Mouse (Mus musculus): ENCODE results near the gene 5830473C10Rik. TPM values are rescaled to one million over a fixed set of nuclear protein-coding genes. Genes with fewer than 3 reads are reported as not detected.

The 5830473C10Rik gene
- polyA plus RNA-seq, 1 experiment from 2014 or later: not detected

DNA sequence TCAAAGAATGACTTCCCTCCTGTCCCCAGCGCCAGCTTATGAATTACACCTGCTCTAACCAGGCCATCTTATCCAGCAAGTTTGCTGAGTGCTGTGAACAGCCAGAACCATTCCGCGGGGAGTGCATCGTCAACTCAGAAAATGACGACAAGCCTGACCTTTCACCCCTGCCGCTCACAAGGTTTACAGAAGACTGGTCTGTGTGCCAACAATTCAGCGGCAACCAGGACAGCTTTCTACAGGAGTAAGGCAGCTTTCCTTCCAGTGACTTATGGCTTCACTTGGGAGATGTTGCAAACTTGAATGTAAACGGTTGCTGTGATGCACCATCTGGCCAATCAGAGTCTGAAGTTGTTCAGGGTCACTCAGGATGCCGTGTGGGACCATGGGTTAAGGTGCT, 16.8 kb downstream of the 5830473C10Rik start:
- H3K36me3 ChIP-seq: no peaks in the 10 kb centered on the region
- H3K4me3 ChIP-seq: no peak overlapping the region
- no peaks in the 10 kb centered on the region for H3K4me1 ChIP-seq
- no peak for DNase-seq (ENCODE audit: low spot score)
- no peaks in the 10 kb centered on the region for H3K9me3 ChIP-seq (replicated peaks)
- no peaks in the 10 kb centered on the region for H3K27me3 ChIP-seq (ENCODE audit: low read depth, poor library complexity, severe bottlenecking)
- WGBS: 89% methylated on average over 9 of the region's 9 CpGs
- H3K27ac ChIP-seq (replicated peaks): no peak overlapping the region

DNA sequence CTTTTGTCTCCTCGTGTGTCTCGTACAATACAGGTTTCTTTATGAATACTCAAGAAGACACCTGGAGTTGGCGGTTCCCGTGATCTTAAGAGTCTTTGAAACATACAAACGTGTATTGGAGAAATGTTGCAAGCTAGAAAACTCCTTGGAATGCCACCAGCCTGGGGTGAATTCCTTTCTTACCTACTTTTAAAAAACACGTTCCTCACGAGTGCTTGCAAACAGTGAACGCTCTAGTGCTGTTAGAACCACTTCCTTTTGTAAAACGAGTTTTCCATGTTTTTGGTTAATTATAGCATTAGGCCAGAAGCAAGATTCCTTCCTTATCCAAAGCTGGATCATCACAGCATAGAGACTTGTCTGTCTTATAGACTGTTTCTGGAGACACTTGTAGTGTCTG, 18.6 kb downstream of the 5830473C10Rik start:
- H3K36me3 ChIP-seq: no peaks in the 10 kb centered on the region
- H3K27ac ChIP-seq (replicated peaks): no peak overlapping the region
- H3K4me3 ChIP-seq: no peak overlapping the region
- 0 out of 2 replicates have a peak, but pooled peaks cover 2% of the 10 kb centered on the region for H3K4me1 ChIP-seq
- DNase-seq (ENCODE audit: low spot score): no peak
- WGBS: 89% methylated on average over 9 of the region's 9 CpGs
- no peaks in the 10 kb centered on the region for H3K27me3 ChIP-seq (ENCODE audit: low read depth, poor library complexity, severe bottlenecking)
- no peaks in the 10 kb centered on the region for H3K9me3 ChIP-seq (replicated peaks)

DNA sequence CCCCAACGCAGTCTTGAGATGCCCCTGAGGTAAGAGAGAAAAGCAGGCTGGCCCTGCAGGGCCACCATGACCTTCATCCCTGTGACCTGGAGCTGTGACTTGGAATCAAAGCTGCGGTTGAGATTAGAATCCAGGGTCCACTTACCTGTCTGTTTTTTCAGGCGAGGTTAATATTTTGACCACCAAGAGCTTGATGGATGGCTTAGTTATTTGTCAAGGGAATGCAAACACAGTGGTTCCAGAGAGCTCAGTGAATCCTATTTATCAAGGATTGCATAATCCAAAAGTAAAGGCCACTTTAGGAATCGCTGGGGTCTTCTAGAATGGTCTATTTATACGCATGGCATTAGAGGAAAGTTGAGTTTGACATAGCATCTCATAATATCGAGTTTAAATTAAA, 21.3 kb downstream of the 5830473C10Rik start:
- Histone ChIP-seq H3K4me3 (no peak overlapping the region), H3K27me3 (ENCODE audit: low read depth, poor library complexity, severe bottlenecking) (no peaks in the 10 kb centered on the region), H3K27ac (replicated peaks) (no peak overlapping the region), H3K36me3 (no peaks in the 10 kb centered on the region), H3K9me3 (replicated peaks) (no peaks in the 10 kb centered on the region), H3K4me1 (0 out of 2 replicates have a peak, but pooled peaks cover 2% of the 10 kb centered on the region)
- no peak for DNase-seq (ENCODE audit: low spot score)
- WGBS: 91% methylated on average over 6 of the region's 6 CpGs

DNA sequence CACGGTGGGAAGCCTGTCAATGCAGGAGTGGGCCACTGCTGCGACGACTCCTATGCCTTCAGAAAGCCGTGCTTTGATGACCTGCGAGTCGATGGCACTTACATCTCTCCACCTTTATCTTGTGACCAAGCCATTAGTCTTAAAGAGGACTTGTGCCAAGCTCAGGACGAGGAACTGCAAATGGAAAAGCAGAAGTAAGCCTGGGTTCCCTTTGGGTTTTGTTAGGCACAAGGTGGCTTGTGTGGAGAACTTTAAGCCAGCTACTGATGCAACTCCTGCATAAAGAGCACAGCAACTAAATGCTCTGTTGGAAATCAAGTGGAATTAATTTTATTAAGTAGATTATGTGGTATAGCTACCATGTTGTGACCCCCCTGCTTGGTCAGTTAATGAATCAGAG, 23.9 kb downstream of the 5830473C10Rik start:
- Histone ChIP-seq H3K27ac (replicated peaks) (no peak overlapping the region), H3K36me3 (no peaks in the 10 kb centered on the region), H3K27me3 (ENCODE audit: low read depth, poor library complexity, severe bottlenecking) (peaks cover 5% of the 10 kb centered on the region), H3K9me3 (replicated peaks) (no peaks in the 10 kb centered on the region), H3K4me1 (peaks cover 2% of the 10 kb centered on the region; the same call in 1 of the 2 replicates), H3K4me3 (no peak overlapping the region)
- 83% methylated on average over 7 of the region's 7 CpGs for WGBS
- DNase-seq (ENCODE audit: low spot score): no peak

DNA sequence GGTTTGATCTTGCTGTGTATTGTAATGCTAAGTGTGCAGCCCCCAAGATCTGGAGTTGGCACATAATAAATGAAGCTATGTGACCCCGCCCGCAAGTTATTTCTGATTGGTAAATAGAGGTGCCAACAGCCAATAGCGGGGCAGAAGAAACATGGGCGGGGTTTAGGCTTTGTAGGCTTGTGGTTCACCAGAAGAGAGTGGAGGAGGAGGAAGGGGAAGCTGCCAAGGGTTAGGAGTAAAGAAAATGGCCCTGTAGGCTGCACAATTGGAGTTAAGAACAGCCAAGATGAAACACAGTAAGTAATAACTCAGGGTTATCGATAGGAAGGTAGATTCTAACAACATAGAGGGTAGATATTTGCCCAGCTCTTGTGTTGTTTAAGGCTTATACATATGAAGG, 25.6 kb downstream of the 5830473C10Rik start:
- H3K4me1 ChIP-seq: peaks cover 2% of the 10 kb centered on the region; the same call in 1 of the 2 replicates
- 77% methylated on average over 5 of the region's 5 CpGs for WGBS
- peaks cover 5% of the 10 kb centered on the region for H3K27me3 ChIP-seq (ENCODE audit: low read depth, poor library complexity, severe bottlenecking)
- DNase-seq (ENCODE audit: low spot score): no peak
- no peak overlapping the region for H3K4me3 ChIP-seq
- no peaks in the 10 kb centered on the region for H3K9me3 ChIP-seq (replicated peaks)
- no peaks in the 10 kb centered on the region for H3K36me3 ChIP-seq
- H3K27ac ChIP-seq (replicated peaks): no peak overlapping the region

DNA sequence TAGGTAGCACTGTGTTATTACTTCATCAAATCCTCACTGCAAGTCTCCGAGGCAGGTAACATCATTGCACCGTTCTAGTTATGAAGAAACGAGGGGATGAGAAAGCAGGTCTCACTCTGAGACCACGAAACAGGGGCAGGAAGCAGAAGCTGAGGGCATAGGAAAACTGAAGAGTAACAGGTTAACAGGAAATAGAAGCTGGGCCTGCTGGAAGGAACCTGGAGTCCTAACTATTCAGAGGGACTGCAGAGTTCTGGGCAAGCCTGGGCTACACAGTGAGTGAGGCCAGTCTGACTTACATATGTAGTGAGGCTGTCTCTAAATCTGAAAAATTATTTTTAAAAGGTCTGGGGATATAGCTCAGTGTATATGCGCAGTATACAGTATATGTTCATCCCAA, 27.2 kb downstream of the 5830473C10Rik start:
- DNase-seq (ENCODE audit: low spot score): no peak
- 86% methylated on average over 5 of the region's 5 CpGs for WGBS

DNA sequence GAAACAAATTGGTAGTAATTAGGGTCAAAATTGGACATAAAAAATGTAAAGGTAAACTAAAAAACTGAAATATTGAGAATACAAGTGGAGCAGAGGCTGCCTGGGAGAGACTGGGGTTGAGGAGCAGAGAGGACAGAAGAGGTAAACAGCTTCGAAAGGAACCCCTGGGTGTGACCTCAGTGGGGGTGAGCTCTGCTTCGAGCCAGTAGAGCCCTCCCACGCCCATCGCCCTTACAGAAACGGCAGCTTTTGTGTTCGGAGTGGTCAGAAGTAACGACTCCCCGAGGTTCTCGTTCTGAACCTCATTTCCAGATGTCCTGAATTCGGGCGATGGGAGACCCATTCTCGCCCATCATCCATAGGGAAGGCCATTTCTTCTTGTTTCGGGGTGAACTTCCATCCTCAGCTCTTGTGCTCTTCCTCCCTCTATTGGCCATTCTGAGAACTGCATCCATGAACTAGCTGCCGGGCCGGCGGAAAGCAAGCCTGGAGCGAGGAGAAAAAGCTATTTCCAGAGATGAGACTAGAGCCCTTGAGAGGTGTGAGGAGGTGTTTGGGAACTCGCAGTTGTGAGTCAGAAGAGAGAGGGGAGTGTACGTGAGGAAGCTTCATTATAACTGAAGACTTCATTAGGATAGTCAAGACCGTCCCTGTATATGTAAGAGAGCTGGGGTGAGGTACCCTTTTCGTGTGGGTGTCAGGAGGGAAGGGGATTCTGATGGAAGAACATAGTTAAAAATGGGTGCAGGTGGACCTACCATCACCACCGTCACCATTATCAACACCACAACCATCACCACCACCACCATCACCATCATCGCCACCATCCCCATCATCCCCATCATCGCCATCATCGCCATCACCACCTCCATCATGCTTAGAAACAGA, 28.0 kb downstream of the 5830473C10Rik start:
- H3K4me3 ChIP-seq: peak overlapping the region; percentile 53
- peaks cover 5% of the 10 kb centered on the region for H3K27me3 ChIP-seq (ENCODE audit: low read depth, poor library complexity, severe bottlenecking)
- no peaks in the 10 kb centered on the region for H3K9me3 ChIP-seq (replicated peaks)
- 0 out of 2 replicates have a peak overlapping the region, but pooled peaks have one; percentile 52 for H3K27ac ChIP-seq (replicated peaks)
- no peaks in the 10 kb centered on the region for H3K36me3 ChIP-seq
- peak; percentile 72 for DNase-seq (ENCODE audit: low spot score)
- no peaks in the 10 kb centered on the region; the same call in 1 of the 2 replicates for H3K4me1 ChIP-seq
- 24% methylated on average over 25 of the region's 25 CpGs for WGBS

More for the DNA sequence above, 27.2 kb downstream of the 5830473C10Rik start:
- no peak overlapping the region for H3K4me3 ChIP-seq
- peaks cover 5% of the 10 kb centered on the region for H3K27me3 ChIP-seq (ENCODE audit: low read depth, poor library complexity, severe bottlenecking)
- H3K27ac ChIP-seq (replicated peaks): no peak overlapping the region
- H3K4me1 ChIP-seq: no peaks in the 10 kb centered on the region; the same call in 1 of the 2 replicates
- H3K9me3 ChIP-seq (replicated peaks): no peaks in the 10 kb centered on the region
- H3K36me3 ChIP-seq: no peaks in the 10 kb centered on the region

DNA sequence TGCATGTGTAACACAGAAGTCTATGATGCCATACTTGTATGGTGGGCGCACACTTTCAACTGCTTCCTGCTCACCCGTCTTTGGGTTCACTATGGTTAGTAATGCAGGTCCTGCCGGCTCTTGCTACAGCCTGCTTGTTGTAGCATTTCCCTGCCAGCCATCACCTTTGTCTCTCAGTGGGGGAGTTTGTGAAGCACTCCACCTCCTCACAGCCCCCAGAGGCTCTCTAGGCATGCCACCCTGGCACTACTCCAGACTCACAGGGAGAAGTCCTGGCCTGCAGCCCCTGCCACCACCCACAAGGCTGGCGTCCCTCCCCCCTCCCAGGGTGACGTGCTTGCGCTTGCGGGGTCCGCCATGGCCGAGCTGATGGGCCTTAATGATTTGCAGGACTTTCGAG, 29.8 kb downstream of the 5830473C10Rik start:
- Histone ChIP-seq H3K4me3 (no peak overlapping the region), H3K4me1 (no peaks in the 10 kb centered on the region; the same call in 1 of the 2 replicates), H3K27ac (replicated peaks) (no peak overlapping the region), H3K27me3 (ENCODE audit: low read depth, poor library complexity, severe bottlenecking) (peaks cover 5% of the 10 kb centered on the region), H3K36me3 (no peaks in the 10 kb centered on the region), H3K9me3 (replicated peaks) (no peaks in the 10 kb centered on the region)
- 90% methylated on average over 10 of the region's 10 CpGs for WGBS
- no peak for DNase-seq (ENCODE audit: low spot score)

DNA sequence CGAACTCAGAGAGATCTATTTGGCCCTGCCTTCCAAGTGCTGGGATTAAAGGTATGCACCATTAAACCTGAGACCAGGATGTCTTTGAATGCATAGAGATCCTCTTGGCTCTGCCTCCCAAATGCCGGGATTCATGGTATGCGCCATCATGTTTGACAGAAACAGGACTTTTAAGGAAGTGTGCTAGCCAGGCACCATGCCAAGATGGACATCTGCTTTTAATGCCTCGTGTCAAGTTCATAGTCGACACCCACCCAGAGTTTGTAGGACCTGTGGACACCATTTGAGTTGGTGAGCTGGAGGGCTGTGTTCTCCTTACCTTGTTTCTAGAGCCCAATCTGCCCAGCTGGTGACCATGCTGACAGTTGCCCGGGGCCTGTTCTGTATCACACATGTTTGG, 31.0 kb downstream of the 5830473C10Rik start:
- peaks cover 5% of the 10 kb centered on the region for H3K27me3 ChIP-seq (ENCODE audit: low read depth, poor library complexity, severe bottlenecking)

DNA sequence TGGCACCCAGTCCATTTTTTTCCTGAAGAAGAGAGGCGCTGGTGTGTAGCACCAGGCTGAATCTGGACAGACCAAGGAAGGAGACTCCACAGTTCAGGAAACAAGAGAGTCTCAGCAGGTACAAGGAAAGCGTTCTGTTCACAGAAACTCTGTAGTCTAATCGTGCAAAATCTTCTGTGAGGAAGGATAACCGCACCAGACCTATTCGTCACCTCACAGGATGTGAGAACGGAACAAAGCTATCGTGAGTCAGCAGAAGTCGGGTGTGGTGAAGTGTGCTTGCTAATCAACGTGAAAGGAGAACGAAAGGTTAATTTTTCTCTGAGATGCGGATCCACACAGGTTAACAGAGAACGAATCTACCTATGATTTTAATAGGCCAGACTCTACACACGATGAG, 34.0 kb downstream of the 5830473C10Rik start:
- DNase-seq (ENCODE audit: low spot score): no peak
- WGBS: 92% methylated on average over 13 of the region's 13 CpGs
- H3K36me3 ChIP-seq: no peaks in the 10 kb centered on the region
- no peaks in the 10 kb centered on the region for H3K27me3 ChIP-seq (ENCODE audit: low read depth, poor library complexity, severe bottlenecking)
- H3K9me3 ChIP-seq (replicated peaks): no peaks in the 10 kb centered on the region
- no peaks in the 10 kb centered on the region for H3K4me1 ChIP-seq
- no peak overlapping the region for H3K4me3 ChIP-seq
- no peak overlapping the region for H3K27ac ChIP-seq (replicated peaks)

More for the DNA sequence above, 31.0 kb downstream of the 5830473C10Rik start:
- no peaks in the 10 kb centered on the region; the same call in 1 of the 2 replicates for H3K4me1 ChIP-seq
- 93% methylated on average over 6 of the region's 6 CpGs for WGBS
- no peak overlapping the region for H3K27ac ChIP-seq (replicated peaks)
- H3K4me3 ChIP-seq: no peak overlapping the region
- DNase-seq (ENCODE audit: low spot score): no peak
- H3K36me3 ChIP-seq: no peaks in the 10 kb centered on the region
- H3K9me3 ChIP-seq (replicated peaks): no peaks in the 10 kb centered on the region

DNA sequence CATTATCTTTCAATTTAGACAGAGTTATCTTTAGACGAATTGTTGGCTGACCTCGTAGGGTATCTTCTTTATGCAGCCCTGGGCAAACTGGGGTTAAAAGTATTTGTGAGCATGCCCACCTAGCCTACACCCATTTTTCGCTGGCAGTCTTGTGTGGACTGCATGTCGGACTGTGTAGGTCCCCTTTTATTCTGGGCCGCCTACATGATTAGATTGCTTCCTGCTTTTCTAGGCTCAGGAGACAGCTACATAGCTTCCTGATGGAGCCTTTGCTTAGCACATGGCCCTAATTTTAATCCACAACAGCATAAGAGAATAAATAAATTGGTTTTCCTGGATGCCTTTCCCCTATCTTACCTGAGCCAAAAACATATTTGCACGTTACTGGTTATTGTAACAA, 35.2 kb downstream of the 5830473C10Rik start:
- H3K36me3 ChIP-seq: no peaks in the 10 kb centered on the region
- no peak overlapping the region for H3K27ac ChIP-seq (replicated peaks)
- no peaks in the 10 kb centered on the region for H3K9me3 ChIP-seq (replicated peaks)
- H3K4me3 ChIP-seq: no peak overlapping the region
- H3K4me1 ChIP-seq: no peaks in the 10 kb centered on the region
- WGBS: 92% methylated on average over 6 of the region's 6 CpGs
- DNase-seq (ENCODE audit: low spot score): no peak
- H3K27me3 ChIP-seq (ENCODE audit: low read depth, poor library complexity, severe bottlenecking): no peaks in the 10 kb centered on the region

DNA sequence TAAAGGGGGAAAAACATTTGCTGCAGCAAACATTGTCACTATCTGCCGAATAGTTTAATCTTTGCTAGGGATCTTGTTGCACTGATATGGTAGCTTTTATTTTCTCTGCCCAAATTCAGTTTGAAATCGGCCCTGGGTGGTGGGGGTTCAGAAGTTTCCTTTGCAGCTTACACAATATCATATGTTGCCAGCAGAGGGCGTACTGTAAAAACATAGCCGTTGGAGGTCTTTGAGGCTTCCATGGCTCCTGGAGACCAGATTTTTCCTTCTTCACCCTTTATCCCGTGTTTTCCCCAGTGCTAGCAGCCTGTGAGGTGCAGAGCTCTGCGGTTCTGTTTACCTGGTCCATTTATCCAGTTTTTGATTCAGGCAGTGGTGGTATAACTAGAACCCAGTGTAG, 40.6 kb downstream of the 5830473C10Rik start:
- Histone ChIP-seq H3K4me3 (no peak overlapping the region), H3K9me3 (replicated peaks) (no peaks in the 10 kb centered on the region), H3K4me1 (no peaks in the 10 kb centered on the region), H3K27ac (replicated peaks) (no peak overlapping the region), H3K27me3 (ENCODE audit: low read depth, poor library complexity, severe bottlenecking) (no peaks in the 10 kb centered on the region), H3K36me3 (no peaks in the 10 kb centered on the region)
- 25% methylated on average over 6 of the region's 6 CpGs for WGBS
- peak; percentile 51 for DNase-seq (ENCODE audit: low spot score)

DNA sequence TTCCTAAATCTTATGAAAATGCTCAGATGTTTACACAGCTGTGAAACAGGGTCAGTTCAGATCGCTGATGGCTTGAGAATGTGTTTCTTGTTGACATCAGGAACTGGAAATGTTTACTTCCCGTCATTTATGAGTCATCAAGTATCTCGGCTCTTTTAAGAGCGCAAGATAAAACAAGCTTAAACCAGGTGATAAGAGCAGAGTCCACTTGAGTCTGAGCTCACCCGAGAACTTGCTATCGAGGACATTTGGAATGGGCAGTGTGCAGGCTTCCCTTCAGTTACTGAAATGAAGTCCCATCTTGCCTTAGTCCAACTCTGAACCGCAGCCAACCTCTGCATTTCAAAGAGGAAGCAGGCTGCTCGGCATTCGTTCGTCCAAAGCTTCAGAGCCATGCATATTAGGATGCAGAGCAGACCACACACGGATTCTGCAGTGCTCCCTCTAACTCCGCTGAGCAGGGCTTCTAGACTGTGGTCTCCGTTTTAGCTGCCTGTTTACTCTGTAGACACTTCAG, 42.6 kb downstream of the 5830473C10Rik start:
- H3K4me3 ChIP-seq: no peak overlapping the region
- 79% methylated on average over 13 of the region's 13 CpGs for WGBS
- H3K4me1 ChIP-seq: no peaks in the 10 kb centered on the region
- H3K36me3 ChIP-seq: no peaks in the 10 kb centered on the region
- no peak for DNase-seq (ENCODE audit: low spot score)
- no peak overlapping the region for H3K27ac ChIP-seq (replicated peaks)
- H3K27me3 ChIP-seq (ENCODE audit: low read depth, poor library complexity, severe bottlenecking): no peaks in the 10 kb centered on the region
- H3K9me3 ChIP-seq (replicated peaks): no peaks in the 10 kb centered on the region
